Mouse (Mus musculus) kidney, embryonic 14.5 days (tissue): ENCODE data around the gene Rassf9. TPM values are rescaled to one million over a fixed set of nuclear protein-coding genes. Genes with fewer than 3 reads are reported as not detected.

Experiments used
- ATAC-seq: fragments of 200-750 bp; cut with Nextera tagmentation; 2 replicates; pipeline ENCODE4 v1.8.0; 2017; ENCODE audit warnings: moderate number of reproducible peaks, mild to moderate bottlenecking, moderate TSS enrichment, moderate library complexity; ENCODE audit not compliant: low FRiP score, low TSS enrichment
- H3K27ac ChIP-seq: fragments of 300-500 bp; sonication (generic); 2 replicates; pipeline ENCODE4 v1.5.1; 2014; ENCODE audit warnings: low read depth, mild to moderate bottlenecking, low read length, moderate library complexity, mixed read lengths
- H3K27me3 ChIP-seq: fragments of 300-500 bp; sonication (generic); 2 replicates; pipeline ENCODE4 v1.6.1; 2014; ENCODE audit warnings: mild to moderate bottlenecking, low read length; ENCODE audit not compliant: control insufficient read depth, insufficient read depth
- H3K36me3 ChIP-seq: fragments of 300-500 bp; sonication (generic); 2 replicates; pipeline ENCODE4 v1.6.1; 2014; ENCODE audit warnings: low read length, mixed read lengths; ENCODE audit not compliant: control insufficient read depth, insufficient read depth
- H3K4me1 ChIP-seq: fragments of 300-500 bp; sonication (generic); 2 replicates; pipeline ENCODE4 v1.6.1; 2014; ENCODE audit warnings: low read length, mixed read lengths; ENCODE audit not compliant: control insufficient read depth, insufficient read depth
- H3K4me2 ChIP-seq: fragments of 300-500 bp; sonication (generic); replicated peaks from 2 replicates; pipeline ENCODE4 v1.6.1; 2014; ENCODE audit warnings: low read depth, mild to moderate bottlenecking, low read length
- H3K4me3 ChIP-seq: fragments of 300-500 bp; sonication (generic); 2 replicates; pipeline ENCODE4 v1.5.1; 2014; ENCODE audit warnings: mild to moderate bottlenecking, low read length
- H3K9ac ChIP-seq: fragments of 300-500 bp; sonication (generic); 2 replicates; pipeline ENCODE4 v1.6.1; 2014; ENCODE audit warnings: low read depth, mild to moderate bottlenecking, low read length, moderate library complexity
- H3K9me3 ChIP-seq: fragments of 300-500 bp; sonication (generic); 2 replicates; pipeline ENCODE4 v1.6.1; 2016; ENCODE audit warnings: low read length; ENCODE audit not compliant: control insufficient read depth
- WGBS: fragments of 180-500 bp; shearing (Covaris S2); extraction: QIAGEN DNeasy Blood & Tissue Kit; methylation state at CpG from one replicate; pipeline ENCODE4 v1.1.7; 2014; 5-methylcytosine and 5-hydroxymethylcytosine counted together
- polyA plus RNA-seq: library from polyadenylated mRNA; unstranded; fragments of >200 nt; fragmentation: Nextera tagmentation; extraction: Ambion mirVana; gene quantifications from 2 replicates; pipeline ENCODE4 v1.2.1, GENCODE M21; 2014

The Rassf9 gene
- 7.2 and 10.0 TPM in 2 replicates for polyA plus RNA-seq

DNA sequence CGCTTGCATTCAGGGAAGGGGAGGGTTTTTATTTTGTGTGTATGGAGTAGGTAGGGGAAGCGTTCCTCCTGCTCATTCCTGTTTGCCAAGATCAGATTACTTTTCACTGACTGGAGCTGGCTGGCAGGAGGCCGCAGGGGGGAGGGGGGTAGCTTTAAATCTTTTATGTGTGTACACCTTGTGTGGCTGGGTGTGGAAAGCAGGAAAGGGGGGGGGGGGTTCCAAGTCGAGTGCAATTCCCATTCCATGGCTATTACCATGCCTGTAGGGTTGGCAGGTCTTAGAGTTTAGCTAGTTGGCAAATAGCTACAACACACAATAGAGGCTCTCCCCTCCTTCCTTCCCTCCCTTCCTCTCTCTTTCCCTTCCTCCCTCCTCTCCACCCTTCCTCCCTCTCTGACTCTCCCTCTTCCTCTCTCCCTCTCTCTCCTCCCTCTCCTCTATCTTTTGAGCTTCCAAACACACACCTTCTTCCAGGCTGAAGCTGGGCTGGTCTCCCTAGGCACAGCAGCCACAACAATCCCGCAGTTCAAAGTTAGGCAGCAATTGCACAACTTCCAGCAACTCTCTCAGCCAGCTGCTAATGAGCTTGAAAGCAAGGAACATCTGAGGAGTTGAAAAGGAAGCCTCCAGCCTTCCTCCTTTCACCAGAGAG, at the start of gene Rassf9:
Gene Rassf9 (plus strand): TSS at position 416 of the 655 bp plus-strand sequence.
- 8% methylated on average over 5 of the region's 5 CpGs for WGBS
- peak; percentile 94 for ATAC-seq
- no peaks in the 10 kb centered on the region for H3K27me3 ChIP-seq

DNA sequence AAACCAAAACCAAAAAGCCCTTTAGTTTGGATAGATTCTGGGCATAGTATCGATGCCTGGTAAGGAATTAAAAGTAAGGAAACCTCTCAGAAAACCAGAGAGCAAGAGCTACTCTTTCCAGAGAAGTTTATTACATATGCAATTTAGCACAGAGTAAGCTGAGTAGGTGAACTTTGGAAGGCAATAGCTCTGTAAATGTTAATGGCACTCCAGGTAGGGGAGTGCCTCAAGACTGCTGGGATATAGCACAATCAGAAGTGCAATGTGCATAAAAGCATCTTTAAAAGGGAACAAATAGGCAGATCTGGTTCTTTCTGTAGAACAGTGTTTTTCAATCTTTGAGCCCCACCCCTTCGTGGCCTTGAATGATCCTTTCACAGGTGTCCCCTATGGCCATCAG, 42.6 kb upstream of the Rassf9 start:
- Histone ChIP-seq H3K27me3 (no peaks in the 10 kb centered on the region), H3K27ac (no peak overlapping the region), H3K9ac (no peak overlapping the region), H3K9me3 (no peaks in the 10 kb centered on the region), H3K36me3 (no peaks in the 10 kb centered on the region), H3K4me1 (no peaks in the 10 kb centered on the region), H3K4me3 (no peak overlapping the region), H3K4me2 (no peak overlapping the region)
- ATAC-seq: no peak
- WGBS: 87% methylated on average over 2 of the region's 2 CpGs

More for the DNA sequence above, at the start of gene Rassf9:
- H3K9me3 ChIP-seq: no peaks in the 10 kb centered on the region
- no peaks in the 10 kb centered on the region for H3K36me3 ChIP-seq
- 0 out of 2 replicates have a peak, but pooled peaks cover 3% of the 10 kb centered on the region for H3K4me1 ChIP-seq
- peak within 1 kb of the TSS; percentile 32 for H3K4me2 ChIP-seq
- H3K4me3 ChIP-seq: peak within 1 kb of the TSS; percentile 22
- H3K9ac ChIP-seq: peak within 1 kb of the TSS; percentile 37
- H3K27ac ChIP-seq: peak within 1 kb of the TSS; percentile 44

DNA sequence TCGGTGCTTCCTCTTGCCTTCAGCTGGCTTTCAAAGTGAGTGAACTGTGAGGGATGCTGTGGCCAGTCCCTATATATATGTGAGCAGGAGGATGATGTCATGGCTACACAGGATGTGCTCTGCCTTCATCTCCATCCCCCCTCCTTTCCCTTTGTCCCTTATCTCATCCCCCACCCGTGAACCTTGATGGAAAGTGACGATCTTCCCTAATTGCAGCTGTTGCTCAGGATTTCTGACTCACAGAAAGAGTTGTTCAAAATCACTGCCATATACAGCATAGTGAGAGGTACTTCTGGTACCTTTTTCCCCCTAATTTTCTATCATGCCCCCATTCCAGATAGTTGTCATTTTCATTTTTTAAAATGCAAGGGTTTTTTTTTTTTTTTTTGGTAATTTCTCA, 21.6 kb upstream of the Rassf9 start, which contains the start of gene Nts:
Gene Nts (minus strand): TSS at position 101 of the 400 bp plus-strand sequence.
- Histone ChIP-seq H3K4me1 (no peaks in the 10 kb centered on the region), H3K4me2 (no peak within 1 kb of the TSS), H3K9me3 (no peaks in the 10 kb centered on the region), H3K27me3 (no peaks in the 10 kb centered on the region), H3K4me3 (no peak within 1 kb of the TSS), H3K36me3 (no peaks in the 10 kb centered on the region), H3K27ac (no peak within 1 kb of the TSS), H3K9ac (no peak within 1 kb of the TSS)
- WGBS: 37% methylated on average over 3 of the region's 3 CpGs
- no peak for ATAC-seq

DNA sequence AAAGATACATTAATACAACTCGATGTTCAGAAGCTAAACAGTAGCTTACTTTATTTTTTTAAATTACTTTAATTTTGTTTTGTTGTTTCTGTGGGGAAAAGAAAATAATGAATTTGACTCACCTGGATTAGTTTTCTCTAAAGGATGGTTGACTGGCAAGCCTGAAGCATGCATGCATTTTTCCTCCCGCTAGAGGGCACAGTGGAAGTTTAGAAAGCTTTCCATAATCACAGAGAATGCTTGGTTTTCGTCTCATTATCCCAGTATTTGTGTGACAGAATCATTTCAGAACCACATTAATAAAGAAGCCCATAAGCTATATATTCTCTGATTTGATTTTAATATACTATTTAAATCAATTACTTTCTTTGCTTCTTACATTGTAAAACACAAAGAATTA, 20.2 kb upstream of the Rassf9 start:
- Histone ChIP-seq H3K36me3 (no peaks in the 10 kb centered on the region), H3K4me1 (no peaks in the 10 kb centered on the region), H3K4me3 (no peak overlapping the region), H3K9ac (no peak overlapping the region), H3K9me3 (no peaks in the 10 kb centered on the region), H3K4me2 (no peak overlapping the region), H3K27ac (no peak overlapping the region), H3K27me3 (no peaks in the 10 kb centered on the region)
- ATAC-seq: no peak
- 11% methylated on average over 3 of the region's 3 CpGs for WGBS

DNA sequence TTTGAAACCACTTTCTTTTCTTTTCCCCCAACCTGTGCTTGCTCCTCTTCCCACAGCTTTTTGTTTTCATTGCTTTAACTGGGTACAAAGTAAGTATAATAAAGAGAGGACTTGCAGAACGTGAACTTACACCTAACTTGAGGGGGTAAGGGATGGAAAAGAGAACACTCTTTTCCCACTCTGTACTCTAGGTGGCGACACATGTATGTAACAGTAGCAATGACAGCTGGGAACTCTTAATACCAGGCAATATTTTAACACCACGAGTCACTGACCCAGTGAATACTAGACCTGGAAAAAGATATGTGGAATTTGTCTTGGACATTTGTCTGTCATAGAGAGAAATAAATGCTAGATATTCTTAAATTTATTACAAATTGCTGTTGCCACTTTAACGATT, 13.3 kb upstream of the Rassf9 start:
- Histone ChIP-seq H3K27ac (no peak overlapping the region), H3K27me3 (no peaks in the 10 kb centered on the region), H3K4me2 (no peak overlapping the region), H3K4me1 (no peaks in the 10 kb centered on the region), H3K9me3 (no peaks in the 10 kb centered on the region), H3K36me3 (no peaks in the 10 kb centered on the region), H3K9ac (no peak overlapping the region), H3K4me3 (no peak overlapping the region)
- WGBS: 25% methylated on average over 4 of the region's 4 CpGs
- peak; percentile 46; the same call in 1 of the 2 replicates for ATAC-seq

DNA sequence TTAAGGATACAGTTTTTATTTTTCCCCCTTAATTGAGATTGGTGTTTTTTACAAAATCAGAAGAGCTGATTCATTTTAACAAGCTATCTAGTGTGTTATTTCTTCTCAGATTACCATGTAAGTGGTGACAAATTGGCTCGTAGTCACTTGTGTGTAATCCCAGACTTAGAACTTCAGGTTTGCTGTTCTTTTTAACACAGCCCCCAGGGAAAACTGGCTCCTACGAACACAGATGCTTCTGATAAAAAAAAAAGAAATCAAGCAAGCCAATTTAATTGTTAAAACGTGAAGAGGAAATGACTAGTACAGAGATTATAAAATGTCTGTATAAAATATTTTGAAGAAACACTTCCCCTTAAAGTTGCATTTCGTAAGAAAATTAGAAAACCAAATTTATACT, 4.6 kb upstream of the Rassf9 start:
- ATAC-seq: no peak
- no peak overlapping the region for H3K4me2 ChIP-seq
- WGBS: 37% methylated on average over 4 of the region's 4 CpGs

DNA sequence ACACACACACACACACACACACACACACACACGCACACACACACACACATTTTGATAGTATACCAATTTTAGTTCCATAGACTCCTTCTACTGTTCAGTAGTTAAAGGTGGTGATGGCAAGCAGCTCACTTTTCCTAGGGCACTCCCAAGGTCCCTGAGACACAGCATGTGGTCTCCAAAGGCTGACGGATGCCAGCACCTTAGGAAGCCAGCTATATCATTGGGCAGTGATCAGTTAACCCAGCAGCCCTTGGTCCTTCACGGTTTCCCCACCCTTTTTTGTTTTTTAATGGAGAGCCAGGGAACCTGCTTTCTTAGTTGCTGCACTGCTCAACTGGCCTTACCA, 588 bp upstream of the Rassf9 start:
- Histone ChIP-seq H3K9me3 (no peaks in the 10 kb centered on the region), H3K4me2 (peak overlapping the region; percentile 32), H3K4me1 (0 out of 2 replicates have a peak, but pooled peaks cover 3% of the 10 kb centered on the region), H3K36me3 (no peaks in the 10 kb centered on the region), H3K4me3 (peak overlapping the region; percentile 22; the same call in 1 of the 2 replicates), H3K27ac (peak overlapping the region; percentile 44), H3K9ac (peak overlapping the region; percentile 37), H3K27me3 (no peaks in the 10 kb centered on the region)
- ATAC-seq: no peak; the same call in 1 of the 2 replicates
- WGBS: 29% methylated on average over 3 of the region's 3 CpGs

More for the DNA sequence above, 4.6 kb upstream of the Rassf9 start:
- no peaks in the 10 kb centered on the region for H3K9me3 ChIP-seq
- H3K27ac ChIP-seq: no peak overlapping the region
- H3K36me3 ChIP-seq: no peaks in the 10 kb centered on the region
- H3K4me3 ChIP-seq: no peak overlapping the region
- no peaks in the 10 kb centered on the region for H3K4me1 ChIP-seq
- H3K27me3 ChIP-seq: no peaks in the 10 kb centered on the region
- H3K9ac ChIP-seq: no peak overlapping the region

DNA sequence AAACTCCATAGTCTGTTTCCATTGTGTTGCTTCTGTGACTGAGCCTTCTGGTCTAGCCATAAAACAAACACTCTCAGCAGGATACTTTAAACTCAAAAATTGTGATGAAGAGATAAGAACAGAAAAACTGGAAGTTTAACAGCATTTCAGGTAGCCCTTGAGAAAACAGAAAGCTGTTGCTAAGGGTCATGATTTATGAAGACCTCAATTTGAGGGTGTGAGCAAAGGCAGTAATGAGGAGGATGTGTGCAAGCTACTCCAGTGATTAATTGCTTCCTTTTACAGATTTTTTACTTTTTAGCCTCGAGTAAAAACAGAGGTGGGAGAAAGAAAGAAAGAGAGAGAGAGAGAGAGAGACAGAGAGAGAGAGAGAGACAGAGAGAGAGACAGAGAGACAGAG, 2.1 kb downstream of the Rassf9 start:
- H3K4me1 ChIP-seq: 0 out of 2 replicates have a peak, but pooled peaks cover 3% of the 10 kb centered on the region
- 0% methylated on average over 1 of the region's 1 CpGs for WGBS
- no peaks in the 10 kb centered on the region for H3K27me3 ChIP-seq
- no peaks in the 10 kb centered on the region for H3K9me3 ChIP-seq
- peak overlapping the region; percentile 14; the same call in 1 of the 2 replicates for H3K4me3 ChIP-seq
- peak overlapping the region; percentile 32; the same call in 1 of the 2 replicates for H3K4me2 ChIP-seq
- no peak for ATAC-seq
- H3K9ac ChIP-seq: no peak overlapping the region
- H3K36me3 ChIP-seq: no peaks in the 10 kb centered on the region
- H3K27ac ChIP-seq: no peak overlapping the region

DNA sequence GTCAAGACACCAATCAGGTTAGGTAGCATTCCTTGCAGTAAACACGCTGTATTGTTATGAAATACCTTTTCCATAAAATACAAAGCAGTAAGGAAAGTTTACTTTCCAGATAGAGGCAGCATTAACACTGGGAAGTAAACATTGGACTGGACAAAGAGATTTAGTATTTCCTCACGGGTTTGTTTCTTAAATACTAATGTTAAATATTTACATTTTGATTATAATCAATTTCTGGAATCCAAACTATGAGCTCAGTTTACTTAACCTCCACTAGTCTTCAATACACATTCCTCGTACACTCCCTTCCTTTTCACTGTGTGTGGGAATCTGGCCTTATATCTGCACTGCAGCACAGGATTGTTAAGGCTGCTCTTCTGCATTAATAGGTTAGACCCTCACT, 15.9 kb downstream of the Rassf9 start:
- Histone ChIP-seq H3K4me1 (no peaks in the 10 kb centered on the region), H3K9me3 (no peaks in the 10 kb centered on the region), H3K36me3 (no peaks in the 10 kb centered on the region), H3K4me3 (no peak overlapping the region), H3K4me2 (no peak overlapping the region), H3K27ac (no peak overlapping the region), H3K9ac (no peak overlapping the region), H3K27me3 (no peaks in the 10 kb centered on the region)
- ATAC-seq: no peak
- 57% methylated on average over 3 of the region's 3 CpGs for WGBS
